Mouse (Mus musculus): ENCODE data around the gene Mkrn1.
"Not testable (repeated sequence)": the region's sequence is repeated elsewhere in the genome, so short reads cannot be mapped to it uniquely, and the experiment has no call there.

Gene Mkrn1

GRCm38 (mm10) chr6:39379224-39379623 is 41.0 kb downstream of the Mkrn1 start:
- no peak for DNase-seq (ENCODE audit: low spot score)

DNA sequence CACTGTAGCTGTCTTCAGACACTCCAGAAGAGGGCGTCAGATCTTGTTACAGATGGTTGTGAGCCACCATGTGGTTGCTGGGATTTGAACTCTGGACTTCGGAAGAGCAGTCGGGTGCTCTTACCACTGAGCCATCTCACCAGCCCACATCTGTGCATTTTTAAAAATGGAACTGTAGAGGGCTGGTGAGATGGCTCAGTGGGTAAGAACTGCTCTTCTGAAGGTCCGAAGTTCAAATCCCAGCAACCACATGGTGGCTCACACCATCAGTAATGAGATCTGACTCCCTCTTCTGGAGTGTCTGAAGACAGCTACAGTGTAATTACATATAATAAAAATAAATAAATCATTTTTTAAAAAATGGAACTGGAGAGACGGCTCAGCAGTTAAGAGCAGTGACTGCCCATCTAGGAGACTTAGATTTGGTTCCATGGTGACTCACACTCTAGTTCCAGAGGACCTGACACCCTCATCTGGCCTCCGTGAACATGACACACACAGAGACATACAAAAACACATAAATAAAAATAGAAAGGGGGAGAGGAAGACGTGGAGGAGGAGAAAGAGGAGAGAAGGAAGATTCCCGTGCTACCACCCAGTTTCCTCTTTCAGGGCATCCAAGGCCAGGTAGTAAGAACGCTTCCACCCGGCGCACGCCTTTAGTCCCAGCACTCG is 42.0 kb downstream of the Mkrn1 start:
- not testable (repeated sequence) for DNase-seq (ENCODE audit: low spot score)

- peak; percentile 75 for DNase-seq (ENCODE audit: low spot score)
Measured at GRCm38 (mm10) chr6:39377311-39377827, 42.9 kb downstream of the Mkrn1 start, which contains the start of gene Slc37a3. Gene Slc37a3 (minus strand): TSS chr6:39377675.

- no peak for DNase-seq (ENCODE audit: low spot score)
Measured at GRCm38 (mm10) chr6:39376775-39377174, 43.5 kb downstream of the Mkrn1 start.

GRCm38 (mm10) chr6:39373301-39373955 is 46.8 kb downstream of the Mkrn1 start:
- no peak for DNase-seq (ENCODE audit: low spot score)

GRCm38 (mm10) chr6:39372727-39373126 is 47.5 kb downstream of the Mkrn1 start:
- no peak for DNase-seq (ENCODE audit: low spot score)

DNA sequence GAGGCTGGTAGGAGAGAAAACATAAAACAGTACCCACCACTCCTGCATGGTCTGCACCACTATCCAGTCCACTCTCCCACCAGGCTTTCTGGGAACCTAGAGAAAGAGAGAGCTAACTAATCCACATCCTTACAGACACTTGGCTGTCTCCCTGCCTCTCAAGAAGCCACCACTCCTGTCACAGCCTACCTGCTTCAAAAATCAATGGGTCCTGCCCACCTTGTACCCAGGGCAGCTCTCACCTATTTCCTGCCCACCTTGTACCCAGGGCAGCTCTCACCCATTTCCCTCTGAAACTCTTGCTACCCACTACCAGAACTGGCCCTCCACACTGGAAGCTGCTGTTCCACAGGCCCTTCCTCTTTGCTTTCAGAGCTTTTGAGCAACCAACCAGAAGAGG is 48.2 kb downstream of the Mkrn1 start:
- DNase-seq (ENCODE audit: low spot score), result no peak

GRCm38 (mm10) chr6:39369631-39370030 is 50.6 kb downstream of the Mkrn1 start:
- no peak for DNase-seq (ENCODE audit: low spot score)

GRCm38 (mm10) chr6:39362684-39363083 is 57.6 kb downstream of the Mkrn1 start:
- DNase-seq (ENCODE audit: low spot score), result no peak

GRCm38 (mm10) chr6:39359207-39359606 is 61.1 kb downstream of the Mkrn1 start:
- DNase-seq (ENCODE audit: low spot score), result not testable (repeated sequence)

DNA sequence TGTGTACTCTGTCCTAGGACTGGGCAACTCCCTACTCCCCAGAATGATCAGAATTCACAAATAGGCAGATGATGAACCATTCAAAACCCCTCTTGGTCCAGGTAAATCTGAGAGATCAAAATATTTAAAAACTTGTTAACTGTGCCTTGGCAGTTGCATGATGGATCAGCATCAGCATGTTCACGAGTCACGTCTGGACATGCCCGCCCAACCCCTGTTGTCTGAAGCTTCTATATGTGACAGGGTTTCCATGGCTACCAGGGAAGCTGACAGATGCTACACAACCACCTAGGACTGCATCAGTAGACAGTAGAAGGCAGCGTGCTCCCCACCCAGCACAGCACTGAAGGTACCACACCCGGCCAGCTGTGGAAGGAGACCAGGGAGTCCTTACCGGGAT is 71.3 kb downstream of the Mkrn1 start:
- no peak for DNase-seq (ENCODE audit: low spot score)

- no peak for DNase-seq (ENCODE audit: low spot score)
Measured at GRCm38 (mm10) chr6:39347880-39348814, 72.1 kb downstream of the Mkrn1 start.
